Mouse (Mus musculus): ENCODE measurements around the gene Atp8a2. TPM values are rescaled to one million over a fixed set of nuclear protein-coding genes. Genes with fewer than 3 reads are reported as not detected.
A peak's percentile ranks its signal among the peaks of the same experiment; 100 is the strongest.
"Not testable (repeated sequence)": the region's sequence is repeated elsewhere in the genome, so short reads cannot be mapped to it uniquely, and the experiment has no call there.

The Atp8a2 gene
- polyA plus RNA-seq, 1 experiment from 2014 or later = not detected

DNA sequence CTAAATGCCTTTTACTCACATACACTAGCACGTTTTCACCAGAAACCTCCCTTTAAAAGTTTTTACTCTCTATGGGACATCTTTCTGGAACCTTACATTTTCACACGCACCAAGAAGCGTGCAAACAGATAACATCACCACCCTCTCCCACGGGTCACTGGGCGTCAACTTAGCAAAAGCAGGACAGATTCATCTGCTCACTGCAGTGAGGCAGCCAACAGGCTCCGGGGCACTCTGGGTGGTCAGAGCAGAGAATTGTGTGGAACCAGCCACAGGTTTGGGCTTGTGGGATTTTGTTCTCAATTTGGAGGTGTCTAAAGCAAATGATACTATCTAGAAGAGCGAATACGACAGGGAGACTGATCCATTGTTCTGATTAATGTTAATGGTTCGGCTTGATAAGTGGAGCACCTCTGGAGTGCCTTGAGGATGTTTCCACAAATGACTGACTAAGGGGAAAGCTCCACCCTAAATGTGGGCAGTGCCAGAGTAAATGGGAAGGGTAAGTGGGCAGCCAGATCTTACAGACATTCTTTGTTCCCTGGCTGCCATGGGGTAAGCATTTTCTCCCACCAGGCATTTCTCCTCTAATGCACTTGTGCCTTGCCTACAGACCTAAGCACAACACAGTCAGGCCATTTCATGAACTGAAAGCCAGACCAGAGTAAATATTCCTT, 236.6 kb downstream of the Atp8a2 start:
- in situ Hi-C loops (cut with MboI; ENCODE audit: low pct_unique_long_range_greater_than_20kb) = no loop called here
- peaks cover 30% of the 10 kb centered on the region for H3K27me3 ChIP-seq
- ATAC-seq (no peak), DNase-seq (ENCODE audit: low read depth, low spot score) (no peak)
- ChIA-PET CTCF (interaction anchor here (0.9 kb wide), 1 partner anchor 15 kb away, joined by 3 read pairs; no protein-coding TSS in a partner anchor), POLR2A (interaction anchor here (0.5 kb wide), 1 partner anchor 15 kb away, joined by 3 read pairs; no protein-coding TSS in a partner anchor)
- TF ChIP-seq CTCF (IDR thresholded peaks at IDR 0.05) = no peak

DNA sequence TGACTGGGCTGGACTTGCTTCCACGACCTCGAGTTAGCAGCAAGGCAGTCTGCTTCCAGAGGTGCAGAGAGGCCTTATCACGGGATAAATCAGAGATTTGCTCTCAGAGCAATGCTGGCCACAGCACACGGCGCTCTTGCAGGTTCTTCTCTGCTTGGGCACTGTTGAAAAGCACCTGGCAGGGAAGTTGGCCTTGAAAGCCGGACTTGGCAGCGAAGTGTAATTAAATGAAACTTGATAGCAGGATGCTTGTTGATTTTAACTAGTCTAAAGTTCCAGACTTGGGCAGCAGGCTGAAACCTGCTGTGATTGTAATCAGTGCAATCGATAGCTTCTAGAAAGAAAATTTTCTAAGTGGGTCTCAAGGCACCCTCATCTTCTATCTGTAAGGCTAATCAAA, 237.3 kb downstream of the Atp8a2 start:
- H3K27me3 ChIP-seq = peaks cover 32% of the 10 kb centered on the region
- ChIA-PET CTCF (no interaction called here), POLR2A (interaction anchor here (0.5 kb wide), 1 partner anchor 15 kb away, joined by 3 read pairs; no protein-coding TSS in a partner anchor)
- TF ChIP-seq CTCF (IDR thresholded peaks at IDR 0.05) = no peak
- no peak for ATAC-seq
- no peak for DNase-seq (ENCODE audit: low read depth, low spot score)
- in situ Hi-C loops (cut with MboI; ENCODE audit: low pct_unique_long_range_greater_than_20kb) = no loop called here

DNA sequence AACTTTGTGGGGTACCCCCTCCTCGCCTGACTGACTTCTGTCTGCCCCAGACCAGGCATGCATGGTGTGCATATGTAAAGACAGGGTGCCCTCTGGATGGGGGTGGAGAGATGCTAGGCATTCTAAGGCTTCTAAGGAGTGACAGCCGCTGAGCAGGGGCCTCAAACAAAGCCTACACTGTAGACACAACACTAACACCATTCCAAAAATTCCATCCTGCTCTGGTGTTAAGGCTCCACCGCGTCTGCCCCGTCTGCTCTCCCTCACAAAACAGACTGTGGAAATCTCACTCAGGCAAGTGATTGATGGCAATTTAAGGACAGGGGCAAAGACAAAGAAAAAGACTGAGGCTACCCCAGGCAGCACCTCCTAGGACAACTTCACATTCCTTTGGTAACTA, 247.0 kb downstream of the Atp8a2 start:
- no peak for TF ChIP-seq CTCF (IDR thresholded peaks at IDR 0.05)
- no peak for DNase-seq (ENCODE audit: low read depth, low spot score)

DNA sequence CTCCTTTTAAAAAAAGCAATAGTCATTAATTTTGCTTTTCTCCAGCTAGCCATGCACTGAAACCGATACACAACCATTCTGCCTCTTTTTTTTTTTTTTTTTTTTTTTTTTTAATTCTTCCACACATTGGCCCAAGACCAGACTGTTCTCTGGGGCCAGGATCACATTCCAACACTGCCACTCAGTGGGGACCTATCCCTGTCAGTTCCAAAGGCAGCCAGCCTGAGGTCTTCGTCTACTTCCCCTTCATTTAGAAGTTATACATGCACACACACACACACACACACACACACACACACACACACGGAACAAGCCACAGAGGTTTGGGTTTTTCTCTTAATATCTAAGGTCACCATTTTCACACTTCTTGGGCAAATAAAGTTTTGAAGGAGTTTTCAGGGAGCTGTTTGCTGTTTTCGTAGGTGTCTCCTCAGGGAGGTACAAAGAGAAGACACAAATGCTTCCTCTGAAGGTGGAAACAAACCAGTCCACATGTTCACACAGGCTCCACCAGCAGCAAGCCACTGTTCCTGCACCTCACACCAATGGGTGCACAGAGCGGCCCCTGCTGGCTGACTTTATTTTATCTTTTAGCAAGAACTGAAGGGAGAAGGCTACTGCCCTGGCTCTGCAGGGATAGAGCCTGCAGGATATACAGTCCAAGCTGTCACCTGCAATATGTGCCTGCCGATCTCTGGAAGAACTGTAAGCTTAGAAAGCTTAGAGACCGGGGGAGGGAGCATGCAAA, 253.9 kb downstream of the Atp8a2 start:
- ChIA-PET CTCF (no interaction called here), POLR2A (no interaction called here)
- TF ChIP-seq CTCF (IDR thresholded peaks at IDR 0.05) = peak; percentile 76
- DNase-seq (ENCODE audit: low read depth, low spot score) = peak; percentile 13
- peak; percentile 71 for ATAC-seq
- H3K27me3 ChIP-seq = peaks cover 34% of the 10 kb centered on the region
- in situ Hi-C loops (cut with MboI; ENCODE audit: low pct_unique_long_range_greater_than_20kb) = loop anchor here (5.0 kb wide), 1 partner anchor 336 kb away; no protein-coding TSS in a partner anchor

More for the DNA sequence above, 247.0 kb downstream of the Atp8a2 start:
- peaks cover 26% of the 10 kb centered on the region for H3K27me3 ChIP-seq
- ChIA-PET CTCF (no interaction called here), POLR2A (no interaction called here)
- no peak for ATAC-seq
- in situ Hi-C loops (cut with MboI; ENCODE audit: low pct_unique_long_range_greater_than_20kb) = no loop called here

DNA sequence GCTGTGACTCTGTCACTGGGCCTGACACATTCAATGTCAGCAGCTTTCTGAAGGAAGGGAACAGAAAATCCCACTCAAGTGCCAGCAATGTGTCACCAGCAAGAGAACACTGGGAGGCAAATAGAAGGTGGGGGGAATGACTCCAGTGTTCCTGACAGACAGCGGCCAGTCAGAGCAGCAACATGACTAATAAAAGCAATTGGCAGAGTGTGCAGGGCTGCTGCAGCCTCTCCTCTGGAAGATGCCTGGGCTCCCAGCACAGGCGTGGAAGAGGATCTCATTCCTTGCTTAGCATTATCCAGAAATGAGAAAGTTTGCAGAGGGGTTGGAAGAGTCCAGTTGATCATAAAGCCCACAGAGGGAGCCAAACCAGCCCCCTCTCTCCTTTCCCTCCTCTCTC, 254.8 kb downstream of the Atp8a2 start:
- CTCF ChIA-PET = no interaction called here
- TF ChIP-seq CTCF (IDR thresholded peaks at IDR 0.05) = no peak
- no peak for ATAC-seq
- H3K27me3 ChIP-seq = peaks cover 38% of the 10 kb centered on the region
- POLR2A ChIA-PET = no interaction called here
- in situ Hi-C loops (cut with MboI; ENCODE audit: low pct_unique_long_range_greater_than_20kb) = loop anchor here (5.0 kb wide), 1 partner anchor 335 kb away; no protein-coding TSS in a partner anchor
- no peak for DNase-seq (ENCODE audit: low read depth, low spot score)

DNA sequence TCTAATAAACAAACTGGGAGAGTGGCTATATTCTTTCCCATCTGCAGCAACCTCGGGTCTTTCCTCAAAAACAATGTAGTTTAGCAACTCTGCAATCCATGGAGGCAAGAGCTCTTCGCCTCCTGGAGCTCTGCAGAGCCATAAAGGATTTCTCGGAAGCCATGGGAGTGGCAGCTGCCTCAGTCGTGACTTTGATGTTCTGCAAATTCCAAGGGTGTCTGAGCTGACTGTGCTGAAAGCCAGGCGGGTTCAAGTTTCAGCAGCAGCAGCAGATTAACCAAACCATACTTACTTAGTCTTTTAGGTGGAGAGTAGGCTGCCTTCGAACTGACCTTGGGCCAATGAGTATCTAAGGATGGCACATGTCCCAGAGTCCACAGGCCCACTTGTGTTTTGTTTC, 264.6 kb downstream of the Atp8a2 start:
- ATAC-seq (no peak), DNase-seq (ENCODE audit: low read depth, low spot score) (no peak)
- ChIA-PET CTCF (no interaction called here), POLR2A (no interaction called here)
- H3K27me3 ChIP-seq = peaks cover 45% of the 10 kb centered on the region
- in situ Hi-C loops (cut with MboI; ENCODE audit: low pct_unique_long_range_greater_than_20kb) = no loop called here
- no peak for TF ChIP-seq CTCF (IDR thresholded peaks at IDR 0.05)

DNA sequence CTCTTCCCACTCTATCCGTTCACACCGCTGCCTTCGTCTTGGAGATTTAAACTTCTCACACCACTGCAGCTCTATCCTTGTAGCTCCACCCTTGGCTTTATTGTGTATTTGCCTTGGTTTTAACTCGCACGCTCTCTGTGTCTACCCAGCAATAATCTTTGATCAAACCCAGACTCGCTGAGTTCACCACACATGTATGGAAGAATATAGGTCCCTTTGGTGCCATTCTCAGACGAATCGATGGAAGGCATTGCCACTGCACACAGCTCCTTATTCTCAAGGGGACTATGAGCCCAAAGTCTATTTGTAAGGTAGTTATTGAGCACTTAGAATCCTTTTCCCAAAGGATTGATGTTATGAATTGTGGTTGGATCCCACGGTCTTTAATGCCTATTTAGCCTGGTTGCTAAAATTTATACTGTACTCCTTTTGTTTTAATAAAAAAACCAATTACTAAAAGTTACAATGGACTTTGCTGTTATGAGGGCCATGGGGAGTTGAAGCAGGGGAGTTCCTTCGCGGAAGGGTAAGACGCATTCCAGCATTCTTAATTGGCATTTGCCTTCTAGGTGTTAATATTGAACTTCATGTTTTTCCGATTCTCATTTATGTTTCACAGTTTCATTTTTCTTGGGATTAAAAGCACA, 265.4 kb downstream of the Atp8a2 start:
- ATAC-seq (no peak), DNase-seq (ENCODE audit: low read depth, low spot score) (no peak)
- in situ Hi-C loops (cut with MboI; ENCODE audit: low pct_unique_long_range_greater_than_20kb) = no loop called here
- POLR2A ChIA-PET = no interaction called here
- peaks cover 44% of the 10 kb centered on the region for H3K27me3 ChIP-seq
- CTCF ChIA-PET = no interaction called here
- no peak for TF ChIP-seq CTCF (IDR thresholded peaks at IDR 0.05)

DNA sequence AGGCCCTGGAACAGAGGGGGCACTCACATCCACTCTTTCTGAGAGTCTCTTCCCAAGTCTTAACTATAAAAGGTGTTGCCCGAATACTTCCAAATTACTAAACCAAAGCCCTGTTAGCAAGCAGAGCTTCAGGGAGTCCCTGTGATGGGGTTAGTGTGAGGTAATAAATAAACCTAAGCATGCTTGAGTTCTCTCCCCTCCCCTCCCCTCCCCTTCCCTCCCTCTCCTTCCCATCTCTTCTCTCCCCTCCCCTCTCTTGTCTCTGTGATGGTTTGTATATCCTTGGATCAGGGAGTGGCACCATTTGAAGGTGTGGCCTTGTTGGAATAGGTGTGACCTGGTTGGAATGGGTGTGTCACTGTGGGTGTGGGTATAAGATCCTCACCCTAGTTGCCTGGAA, 267.8 kb downstream of the Atp8a2 start:
- CTCF ChIA-PET; in situ Hi-C loops (cut with MboI; ENCODE audit: low pct_unique_long_range_greater_than_20kb); DNase-seq (ENCODE audit: low read depth, low spot score); ATAC-seq; POLR2A ChIA-PET: not testable (repeated sequence)
- H3K27me3 ChIP-seq = peaks cover 47% of the 10 kb centered on the region

DNA sequence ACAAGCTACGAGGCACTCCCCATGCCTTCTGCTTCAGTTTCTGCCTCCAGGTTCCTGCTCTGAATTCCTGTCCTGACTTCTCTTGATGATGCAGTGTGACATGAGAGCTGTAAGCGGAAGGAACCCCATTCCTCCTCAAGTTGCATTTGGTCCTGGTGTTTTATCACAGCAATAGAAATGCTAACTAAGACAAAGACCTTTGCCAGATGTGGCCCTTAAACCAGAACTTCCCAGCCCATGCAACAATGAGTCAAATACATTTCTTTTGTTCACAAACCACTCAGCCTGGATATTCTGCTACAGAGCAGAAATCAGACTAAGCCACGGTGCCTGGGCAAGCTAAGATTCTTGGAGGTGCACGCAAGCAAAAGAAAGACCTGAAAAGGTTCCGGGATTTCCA, 268.2 kb downstream of the Atp8a2 start:
- no peak for TF ChIP-seq CTCF (IDR thresholded peaks at IDR 0.05)
- CTCF ChIA-PET = no interaction called here
- DNase-seq (ENCODE audit: low read depth, low spot score) = no peak
- in situ Hi-C loops (cut with MboI; ENCODE audit: low pct_unique_long_range_greater_than_20kb) = no loop called here
- POLR2A ChIA-PET = no interaction called here
- H3K27me3 ChIP-seq = peaks cover 45% of the 10 kb centered on the region
- no peak for ATAC-seq

DNA sequence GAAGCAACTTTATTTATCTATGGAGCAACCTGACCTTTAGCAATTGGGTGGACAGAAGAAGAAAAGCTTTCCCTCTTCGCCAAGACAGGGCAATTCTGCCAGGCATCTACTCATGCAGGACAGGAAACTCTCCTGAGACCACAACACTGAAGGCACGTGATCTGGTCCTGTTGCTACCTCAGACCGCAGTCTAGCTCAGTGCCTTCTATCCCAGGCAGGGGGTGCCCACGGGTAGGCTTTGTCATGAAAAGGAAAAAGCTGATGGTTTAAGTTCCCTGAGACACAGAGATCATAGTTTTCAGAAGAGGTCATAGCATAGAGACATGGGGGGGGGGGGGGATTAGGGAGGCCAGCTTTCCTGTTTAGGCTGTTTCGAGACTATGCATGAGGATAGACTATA, 269.2 kb downstream of the Atp8a2 start:
- DNase-seq (ENCODE audit: low read depth, low spot score) (no peak), ATAC-seq (no peak)
- ChIA-PET POLR2A (no interaction called here), CTCF (no interaction called here)
- no peak for TF ChIP-seq CTCF (IDR thresholded peaks at IDR 0.05)
- H3K27me3 ChIP-seq = peaks cover 49% of the 10 kb centered on the region
- in situ Hi-C loops (cut with MboI; ENCODE audit: low pct_unique_long_range_greater_than_20kb) = no loop called here

DNA sequence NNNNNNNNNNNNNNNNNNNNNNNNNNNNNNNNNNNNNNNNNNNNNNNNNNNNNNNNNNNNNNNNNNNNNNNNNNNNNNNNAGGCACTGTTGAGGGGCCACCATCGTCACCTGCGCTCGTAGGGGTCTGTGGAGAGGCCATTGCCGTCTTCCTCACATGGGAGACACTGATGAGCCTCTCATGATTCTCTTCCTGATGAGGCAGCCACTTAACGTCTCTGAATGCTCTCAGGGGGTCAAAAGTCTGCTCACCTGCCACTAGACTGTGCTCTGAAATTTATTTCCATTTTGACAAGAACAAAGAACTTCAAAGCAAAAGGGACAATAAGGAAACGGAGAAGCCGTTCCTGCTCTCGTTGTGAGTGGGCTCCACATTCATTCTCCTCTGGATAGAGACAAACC, 277.1 kb downstream of the Atp8a2 start:
- ATAC-seq (no peak), DNase-seq (ENCODE audit: low read depth, low spot score) (no peak)
- in situ Hi-C loops (cut with MboI; ENCODE audit: low pct_unique_long_range_greater_than_20kb) = no loop called here
- TF ChIP-seq CTCF (IDR thresholded peaks at IDR 0.05) = no peak
- H3K27me3 ChIP-seq = peaks cover 49% of the 10 kb centered on the region
- ChIA-PET POLR2A (no interaction called here), CTCF (no interaction called here)

Data from Patski (cell line).